16 mouse cellular contexts compared by ENCODE assay signal in genomic region chr14:117923667-117924066, GRCm38 (mm10).
A peak's percentile ranks its signal among the peaks of the same experiment; 100 is the strongest.
DNase-seq lines count a peak whose midpoint lies in the region; ATAC-seq and TF ChIP-seq lines count a peak whose summit lies in the region.
"Had no signal": no experiment of that assay in that cellular context is flagged by ENCODE, and none has a peak within 500 bp of the region (broad histone marks: within the 10 kb centered on the region; RNA-seq: fewer than 3 reads in every experiment).

No protein-coding gene starts in this region.

- H3K27ac ChIP-seq in heart, embryonic 11.5 days (ENCODE audit: low read depth, low read length), result no peak overlapping the region
- H3K27ac ChIP-seq in left cerebral cortex, adult 2 months, result peak overlapping the region; percentile 16; the same call in 1 of the 2 replicates
- no peak overlapping the region for H3K27ac ChIP-seq in CH12.LX (ENCODE audit: insufficient read depth, low read depth)
- H3K27ac ChIP-seq: lung, embryonic 15.5 days had no signal

- H3K4me1 ChIP-seq in heart, embryonic 11.5 days (ENCODE audit: control insufficient read depth, insufficient read depth, low read length), result no peaks in the 10 kb centered on the region
- H3K4me1 ChIP-seq in CH12.LX (ENCODE audit: control insufficient read depth in 1 of 2, insufficient read depth in 2 of 2), result peaks cover 2 to 8% of the 10 kb centered on the region in 2 experiments; a peak in 3 of 4 replicates
- H3K4me1 ChIP-seq: megakaryocyte, embryonic 14.5 days had no signal

- H3K9ac ChIP-seq in heart, embryonic 11.5 days (ENCODE audit: low read depth, low read length), result no peak overlapping the region
- H3K9ac ChIP-seq in CH12.LX (ENCODE audit: insufficient read depth, low read depth), result no peak overlapping the region
- H3K9ac ChIP-seq: lung, embryonic 15.5 days had no signal

- peak; percentile 32 for TF ChIP-seq RAD21 in CH12.LX (IDR thresholded peaks at IDR 0.05; ENCODE audit: low read depth, low read length)

- no peaks in the 10 kb centered on the region for H3K36me3 ChIP-seq in heart, embryonic 11.5 days (ENCODE audit: control insufficient read depth, insufficient read depth, low read length)
- H3K36me3 ChIP-seq in CH12.LX (replicated peaks in 1 of 2; ENCODE audit: control insufficient read depth in 1 of 2, insufficient read depth in 1 of 2, low read length in 1 of 2), result no peaks in the 10 kb centered on the region
- H3K36me3 ChIP-seq: G1E; lung, embryonic 15.5 days had no signal

- dilution Hi-C loops in CH12.LX (cut with MboI; ENCODE audit: extremely low pct_ligation_motif_present, extremely low pct_unique_long_range_greater_than_20kb, low sequenced_read_pairs), result no loop called here

- peak; percentile 88 for DNase-seq in heart, adult 11 months
- no peak for DNase-seq in left cerebral cortex, adult 2 months (ENCODE audit: extremely low spot score in 1 of 2, low spot score in 2 of 2)
- DNase-seq in left cerebral cortex, postnatal 10 days (ENCODE audit: extremely low spot score in 1 of 2, low spot score in 2 of 2), result no peak
- DNase-seq in CH12.LX (ENCODE audit: extremely low read depth), result peak; percentile 27
- DNase-seq in embryo, embryonic 11 days, result peak; percentile 59
- no peak for DNase-seq in urinary bladder, adult 2 months (ENCODE audit: low spot score)
- DNase-seq: adrenal gland, adult 8-10 months; cerebellum, adult 2 months; left cerebral cortex, postnatal 4 days; thymus, postnatal 4 days had no signal

- WGBS in heart, embryonic 11.5 days (ENCODE audit: insufficient replicate concordance), result 78% methylated on average over 8 of the region's 8 CpGs

- H3K9me3 ChIP-seq in heart, embryonic 11.5 days (replicated peaks; ENCODE audit: control insufficient read depth, low read length), result no peaks in the 10 kb centered on the region
- H3K9me3 ChIP-seq in CH12.LX (replicated peaks; ENCODE audit: low read length), result no peaks in the 10 kb centered on the region
- H3K9me3 ChIP-seq: lung, embryonic 15.5 days had no signal

- H3K4me3 ChIP-seq in heart, embryonic 11.5 days (ENCODE audit: low read depth, low read length), result no peak overlapping the region
- H3K4me3 ChIP-seq in left cerebral cortex, adult 2 months, result no peak overlapping the region
- H3K4me3 ChIP-seq in CH12.LX (replicated peaks in 1 of 3; ENCODE audit: low read depth in 2 of 3, low read length in 2 of 3, poor library complexity in 1 of 3), result no peak overlapping the region
- H3K4me3 ChIP-seq: lung, embryonic 15.5 days; megakaryocyte, embryonic 14.5 days had no signal

- peak; percentile 35 for TF ChIP-seq CTCF in left cerebral cortex, adult 2 months (IDR thresholded peaks at IDR 0.05)
- TF ChIP-seq CTCF in CH12.LX (conservative IDR thresholded peaks at IDR 0.05 in 1 of 2, IDR thresholded peaks at IDR 0.05 in 1 of 2; ENCODE audit: low read depth in 2 of 2, low read length in 2 of 2), result peak in 1 of 2 experiments; percentile 32; a peak in 1 of 4 replicates

- H3K4me2 ChIP-seq in heart, embryonic 11.5 days, result no peak overlapping the region
- no peak overlapping the region for H3K4me2 ChIP-seq in CH12.LX (ENCODE audit: insufficient read depth, low read depth, poor library complexity, severe bottlenecking)
- H3K4me2 ChIP-seq: liver, embryonic 11.5 days; lung, embryonic 15.5 days had no signal

- no peak for ATAC-seq in heart, embryonic 11.5 days (replicated peaks; ENCODE audit: insufficient number of reproducible peaks, low FRiP score, low TSS enrichment)
- ATAC-seq: inflammation-experienced regulatory T-cells, adult 6 months had no signal

- no peak for TF ChIP-seq EP300 in CH12.LX (IDR thresholded peaks at IDR 0.05; ENCODE audit: low read length)

- in situ Hi-C loops in CH12.LX (cut with MboI; ENCODE audit: low pct_ligation_motif_present, low pct_unique_long_range_greater_than_20kb, low sequenced_read_pairs), result no loop called here

- TF ChIP-seq POLR2A in CH12.LX (IDR thresholded peaks at IDR 0.05; ENCODE audit: low read depth, low read length), result no peak

- peaks cover 15% of the 10 kb centered on the region for H3K27me3 ChIP-seq in heart, embryonic 11.5 days (ENCODE audit: control insufficient read depth, insufficient read depth, low read length)
- H3K27me3 ChIP-seq in CH12.LX (replicated peaks), result no peaks in the 10 kb centered on the region
- H3K27me3 ChIP-seq: lung, embryonic 15.5 days; megakaryocyte, embryonic 14.5 days had no signal

- no peaks in the 10 kb centered on the region for H3K79me2 ChIP-seq in CH12.LX (replicated peaks; ENCODE audit: control insufficient read depth, extremely low read depth, insufficient read depth, poor library complexity, severe bottlenecking)

- intact Hi-C loops in left cerebral cortex, adult 2 months (cut with DNase I), result loop anchor here (5.0 kb wide), 2 partner anchors 946 to 996 kb away; partner anchors contain the start of gene Gpc6
- intact Hi-C loops in left cerebral cortex, postnatal 10 days (cut with DNase I), result no loop called here

TF ChIP-seq in CH12.LX, 34 proteins besides CTCF, POLR2A, EP300 and RAD21:
- TF ChIP-seq E2F4 (IDR thresholded peaks at IDR 0.05; ENCODE audit: insufficient replicate concordance, low read depth, low read length) (no peak), BHLHE40 (IDR thresholded peaks at IDR 0.05; ENCODE audit: low read depth, low read length) (no peak), CHD1 (IDR thresholded peaks at IDR 0.05; ENCODE audit: low read depth, low read length) (no peak)

Comparison
In these comparisons a context has a peak if more than half of its experiments do, and no peak if none do; other contexts are left out.
1. DNase-seq: peak in heart, adult 11 months (single experiment), CH12.LX (single experiment) and embryo, embryonic 11 days (single experiment); none in left cerebral cortex, adult 2 months (0 of 2), left cerebral cortex, postnatal 10 days (0 of 2) and urinary bladder, adult 2 months (single experiment).